Comparison of ENCODE assay signal across 19 mouse cellular contexts in genomic region chr17:64629486-64629885, GRCm38 (mm10). TPM values are rescaled to one million over a fixed set of nuclear protein-coding genes. Genes with fewer than 3 reads are reported as not detected.
DNase-seq lines count a peak whose midpoint lies in the region; ATAC-seq lines count a peak whose summit lies in the region.
"Had no signal": no experiment of that assay in that cellular context is flagged by ENCODE, and none has a peak within 500 bp of the region (broad histone marks: within the 10 kb centered on the region; RNA-seq: fewer than 3 reads in every experiment).

No protein-coding gene starts in this region.

- no peak for DNase-seq in heart, postnatal 14 days
- DNase-seq in spleen, postnatal 36 days (ENCODE audit: low spot score in 2 of 2): peak; percentile 16 to 32
- DNase-seq in spleen, postnatal 4 days (ENCODE audit: low spot score in 2 of 2): no peak
- DNase-seq in A20 (ENCODE audit: low read depth, low spot score): peak; percentile 83
- peak; percentile 23 for DNase-seq in splenic B cell, adult 2 months (ENCODE audit: low read depth, low spot score)
- DNase-seq: adrenal gland, adult 8-10 months; adrenal gland, postnatal 25 days; cerebellum, adult 11-12 months; cerebellum, adult 9-10 months; cerebellum, postnatal 14 days; forebrain, postnatal 0 days; gastrocnemius, postnatal 10 days; gastrocnemius, postnatal 36 days had no signal

- H3K27me3 ChIP-seq in heart, embryonic 16.5 days (ENCODE audit: control insufficient read depth, insufficient read depth, low read length): no peaks in the 10 kb centered on the region
- H3K27me3 ChIP-seq in splenic B cell, adult 2 months (ENCODE audit: control insufficient read depth, insufficient read depth, low read length, poor library complexity, severe bottlenecking): no peaks in the 10 kb centered on the region
- H3K27me3 ChIP-seq: heart, embryonic 15.5 days; hindbrain, embryonic 12.5 days; hindbrain, embryonic 15.5 days had no signal

- peak overlapping the region; percentile 43 for H3K27ac ChIP-seq in heart, embryonic 16.5 days (ENCODE audit: low read length)
- H3K27ac ChIP-seq: heart, embryonic 15.5 days; hindbrain, embryonic 12.5 days; hindbrain, embryonic 15.5 days had no signal

- no peak overlapping the region for H3K4me2 ChIP-seq in heart, embryonic 16.5 days (ENCODE audit: low read depth, low read length)
- H3K4me2 ChIP-seq: heart, embryonic 12.5 days; heart, embryonic 15.5 days; hindbrain, embryonic 12.5 days; hindbrain, embryonic 15.5 days had no signal

- WGBS in heart, embryonic 16.5 days: 88% methylated on average over 5 of the region's 5 CpGs

- intact Hi-C loops in heart, postnatal 14 days (cut with DNase I): no loop called here

- no peaks in the 10 kb centered on the region for H3K9me3 ChIP-seq in heart, embryonic 16.5 days (replicated peaks; ENCODE audit: control insufficient read depth, low read length)
- H3K9me3 ChIP-seq: heart, embryonic 12.5 days; heart, embryonic 15.5 days; hindbrain, embryonic 12.5 days; hindbrain, embryonic 15.5 days had no signal

- ATAC-seq in heart, embryonic 16.5 days (replicated peaks; ENCODE audit: extremely low read depth, insufficient read depth, low FRiP score): no peak
- ATAC-seq: forebrain, embryonic 14.5 days; forebrain, postnatal 0 days had no signal

- H3K4me1 ChIP-seq in heart, embryonic 16.5 days (ENCODE audit: control insufficient read depth, insufficient read depth, low read length): peaks cover 3% of the 10 kb centered on the region; the same call in 1 of the 2 replicates
- H3K4me1 ChIP-seq: heart, embryonic 12.5 days; heart, embryonic 15.5 days had no signal

- peaks cover 18% of the 10 kb centered on the region for H3K36me3 ChIP-seq in heart, embryonic 16.5 days (ENCODE audit: control insufficient read depth, insufficient read depth)
- peaks cover 18% of the 10 kb centered on the region for H3K36me3 ChIP-seq in splenic B cell, adult 2 months (ENCODE audit: control insufficient read depth, insufficient read depth, low read length, poor library complexity, severe bottlenecking)

- H3K4me3 ChIP-seq in heart, embryonic 16.5 days (ENCODE audit: low read length): no peak overlapping the region
- H3K4me3 ChIP-seq: heart, embryonic 12.5 days; heart, embryonic 15.5 days; hindbrain, embryonic 12.5 days; hindbrain, embryonic 15.5 days had no signal

- H3K9ac ChIP-seq in heart, embryonic 16.5 days (ENCODE audit: low read length): no peak overlapping the region
- H3K9ac ChIP-seq: forebrain, postnatal 0 days; heart, embryonic 12.5 days; heart, embryonic 15.5 days; hindbrain, embryonic 12.5 days; hindbrain, embryonic 15.5 days had no signal

RNA-seq across cellular contexts. Expression of gene Man2a1, which starts 28.9 kb away (rescaled TPM):
- 6.3 and 6.9 TPM in 2 replicates for polyA plus RNA-seq in heart, embryonic 16.5 days (2015; fragmentation: Nextera tagmentation; extraction: Ambion mirVana)
- 10 to 100 TPM; 25.9 to 28.2 TPM for total RNA-seq in heart, postnatal 14 days (2021)

Comparison
In these comparisons a context has a peak if more than half of its experiments do, and no peak if none do; other contexts are left out.
1. DNase-seq: peak in spleen, postnatal 36 days (2 of 2), A20 (single experiment) and splenic B cell, adult 2 months (single experiment); none in heart, postnatal 14 days (0 of 2) and spleen, postnatal 4 days (0 of 2).